9 mouse cellular contexts compared by ENCODE assay signal in genomic region chr9:122014241-122014667, GRCm38 (mm10). TPM values are rescaled to one million over a fixed set of nuclear protein-coding genes. Genes with fewer than 3 reads are reported as not detected.
DNase-seq lines count a peak whose midpoint lies in the region; ATAC-seq and TF ChIP-seq lines count a peak whose summit lies in the region.
"Had no signal": no experiment of that assay in that cellular context is flagged by ENCODE, and none has a peak within 500 bp of the region (broad histone marks: within the 10 kb centered on the region; RNA-seq: fewer than 3 reads in every experiment).

No protein-coding gene starts in this region.

- H3K27me3 ChIP-seq in ES-Bruce4 (ENCODE audit: control insufficient read depth, insufficient read depth, low read length, poor library complexity, severe bottlenecking), result no peaks in the 10 kb centered on the region
- no peaks in the 10 kb centered on the region for H3K27me3 ChIP-seq in heart, embryonic 16.5 days (ENCODE audit: control insufficient read depth, insufficient read depth, low read length)
- H3K27me3 ChIP-seq in lung, embryonic 16.5 days (ENCODE audit: control insufficient read depth, insufficient read depth, low read depth, low read length), result no peaks in the 10 kb centered on the region
- H3K27me3 ChIP-seq: liver, embryonic 15.5 days had no signal

- peak; percentile 77 for TF ChIP-seq CTCF in ES-Bruce4 (IDR thresholded peaks at IDR 0.05; ENCODE audit: low read depth, low read length)

- no peak overlapping the region for H3K4me2 ChIP-seq in heart, embryonic 16.5 days (ENCODE audit: low read depth, low read length)
- no peak overlapping the region for H3K4me2 ChIP-seq in lung, embryonic 16.5 days (ENCODE audit: low read depth, low read length)
- H3K4me2 ChIP-seq: liver, embryonic 15.5 days had no signal

- no peak overlapping the region for H3K27ac ChIP-seq in ES-Bruce4 (ENCODE audit: insufficient read depth, low read length)
- H3K27ac ChIP-seq in heart, embryonic 16.5 days (ENCODE audit: low read length), result no peak overlapping the region
- H3K27ac ChIP-seq in lung, embryonic 16.5 days (ENCODE audit: low read length), result no peak overlapping the region
- H3K27ac ChIP-seq: liver, embryonic 15.5 days had no signal

- TF ChIP-seq POLR2A in ES-Bruce4 (IDR thresholded peaks at IDR 0.05; ENCODE audit: insufficient read depth, low read length), result no peak

- DNase-seq in adrenal gland, postnatal 10 days, result peak; percentile 90
- DNase-seq in embryo, embryonic 11.5 days (ENCODE audit: low read depth, low spot score), result peak; percentile 61
- peak; percentile 43 for DNase-seq in large intestine, adult 2 months (ENCODE audit: low read depth, low spot score)
- peak; percentile 62 for DNase-seq in retina, postnatal 7 days (ENCODE audit: low read depth, low spot score)
- DNase-seq in urinary bladder, adult 2 months (ENCODE audit: low spot score), result peak; percentile 54

- no peaks in the 10 kb centered on the region for H3K4me1 ChIP-seq in ES-Bruce4 (ENCODE audit: control insufficient read depth, insufficient read depth, low read length)
- peaks cover 4% of the 10 kb centered on the region for H3K4me1 ChIP-seq in heart, embryonic 16.5 days (ENCODE audit: control insufficient read depth, insufficient read depth, low read length)
- H3K4me1 ChIP-seq in lung, embryonic 16.5 days (replicated peaks; ENCODE audit: control insufficient read depth, insufficient read depth, low read length), result peaks cover 4% of the 10 kb centered on the region; the same call in 1 of the 2 replicates
- H3K4me1 ChIP-seq: liver, embryonic 15.5 days had no signal

- peak; percentile 29; the same call in 1 of the 2 replicates for ATAC-seq in heart, embryonic 16.5 days (replicated peaks; ENCODE audit: extremely low read depth, insufficient read depth, low FRiP score)
- ATAC-seq in lung, embryonic 16.5 days (ENCODE audit: low read depth), result 0 out of 2 replicates have a peak, but pooled peaks have one; percentile 10

- no peaks in the 10 kb centered on the region for H3K36me3 ChIP-seq in ES-Bruce4 (ENCODE audit: control insufficient read depth, insufficient read depth, low read length, poor library complexity, severe bottlenecking)
- H3K36me3 ChIP-seq in heart, embryonic 16.5 days (ENCODE audit: control insufficient read depth, insufficient read depth), result no peaks in the 10 kb centered on the region
- no peaks in the 10 kb centered on the region for H3K36me3 ChIP-seq in lung, embryonic 16.5 days (ENCODE audit: control insufficient read depth, insufficient read depth, low read length)
- H3K36me3 ChIP-seq: liver, embryonic 15.5 days had no signal

- H3K9me3 ChIP-seq in ES-Bruce4 (replicated peaks; ENCODE audit: control insufficient read depth, insufficient read depth, low read length, poor library complexity, severe bottlenecking), result no peaks in the 10 kb centered on the region
- H3K9me3 ChIP-seq in heart, embryonic 16.5 days (replicated peaks; ENCODE audit: control insufficient read depth, low read length), result no peaks in the 10 kb centered on the region
- H3K9me3 ChIP-seq in lung, embryonic 16.5 days (ENCODE audit: control insufficient read depth, low read length), result no peaks in the 10 kb centered on the region
- H3K9me3 ChIP-seq: liver, embryonic 15.5 days had no signal

- H3K4me3 ChIP-seq in ES-Bruce4 (ENCODE audit: low read depth, low read length), result no peak overlapping the region
- H3K4me3 ChIP-seq in heart, embryonic 16.5 days (ENCODE audit: low read length), result no peak overlapping the region
- H3K4me3 ChIP-seq in lung, embryonic 16.5 days (ENCODE audit: low read length), result no peak overlapping the region
- H3K4me3 ChIP-seq: liver, embryonic 15.5 days had no signal

- no peak for TF ChIP-seq EP300 in ES-Bruce4 (IDR thresholded peaks at IDR 0.05; ENCODE audit: insufficient read depth, low read depth, low read length)

- WGBS in heart, embryonic 16.5 days, result 17% methylated on average over 10 of the region's 10 CpGs
- WGBS in large intestine, adult 2 months, result 5% methylated on average over 10 of the region's 10 CpGs
- WGBS in lung, embryonic 16.5 days, result 10% methylated on average over 10 of the region's 10 CpGs

- H3K9ac ChIP-seq in ES-Bruce4 (ENCODE audit: low read depth, poor library complexity, severe bottlenecking), result no peak overlapping the region
- H3K9ac ChIP-seq in heart, embryonic 16.5 days (ENCODE audit: low read length), result no peak overlapping the region
- no peak overlapping the region for H3K9ac ChIP-seq in lung, embryonic 16.5 days (ENCODE audit: low read length)
- H3K9ac ChIP-seq: liver, embryonic 15.5 days had no signal

RNA-seq across cellular contexts. Expression of gene Pomgnt2, which starts 17.3 kb away (rescaled TPM):
- polyA plus RNA-seq in ES-Bruce4 (2011; ENCODE audit: insufficient read depth, insufficient read length, low read depth, missing spikeins), result 7.5 and 7.9 TPM in 2 replicates
- total RNA-seq in adrenal gland, postnatal 10 days (2021), result 10 to 100 TPM; 13.0 to 16.6 TPM
- 12.5 and 13.0 TPM in 2 replicates for polyA plus RNA-seq in heart, embryonic 16.5 days (2015; fragmentation: Nextera tagmentation; extraction: Ambion mirVana)
- polyA plus RNA-seq in large intestine, adult 2 months (2012; rRNA removed), result 8.2 TPM in 2 replicates
- 11.5 and 12.1 TPM in 2 replicates for polyA plus RNA-seq in lung, embryonic 16.5 days (2015; fragmentation: Nextera tagmentation; extraction: Ambion mirVana)
- 15.7 and 16.7 TPM in 2 replicates for polyA plus RNA-seq in urinary bladder, adult 2 months (2012; rRNA removed)
